Mouse (Mus musculus) central nervous system, embryonic 18 days (tissue): ENCODE results near the gene Ttc30a1. TPM values are rescaled to one million over a fixed set of nuclear protein-coding genes. Genes with fewer than 3 reads are reported as not detected.

Experiments used
- polyA plus RNA-seq: library from polyadenylated mRNA; depleted of rRNA; stranded (reverse); fragments of >200 nt; gene quantifications from 2 replicates; pipeline ENCODE4 v1.2.3, GENCODE M21; 2012; rRNA removed

The Ttc30a1 gene
- 7.3 and 8.2 TPM in 2 replicates for polyA plus RNA-seq

GRCm38 (mm10) chr2:75981440-75982081, at the start of gene Ttc30a1:
Gene Ttc30a1 (minus strand): TSS chr2:75981967.

GRCm38 (mm10) chr2:75977752-75978368, 3.9 kb downstream of the Ttc30a1 start, which contains the start of gene Ttc30a2:
Gene Ttc30a2 (minus strand): TSS chr2:75978170.

GRCm38 (mm10) chr2:75938117-75939063, 43.4 kb downstream of the Ttc30a1 start, which contains the start of gene Ttc30b:
Gene Ttc30b (minus strand): TSS chr2:75938585.

Other genes with a start within 250 kb of the Ttc30a1 start
- gene Agps, start 149.8 kb downstream of the Ttc30a1 start, polyA plus RNA-seq, result 18.7 and 20.4 TPM in 2 replicates
- 12.8 and 13.4 TPM in 2 replicates for gene Ttc30b, start 43.4 kb downstream of the Ttc30a1 start, polyA plus RNA-seq
- 0.56 and 0.63 TPM in 2 replicates for gene Ttc30a2, start 3.8 kb downstream of the Ttc30a1 start, polyA plus RNA-seq